Mouse (Mus musculus): ENCODE results near the gene Mxi1.

DNA sequence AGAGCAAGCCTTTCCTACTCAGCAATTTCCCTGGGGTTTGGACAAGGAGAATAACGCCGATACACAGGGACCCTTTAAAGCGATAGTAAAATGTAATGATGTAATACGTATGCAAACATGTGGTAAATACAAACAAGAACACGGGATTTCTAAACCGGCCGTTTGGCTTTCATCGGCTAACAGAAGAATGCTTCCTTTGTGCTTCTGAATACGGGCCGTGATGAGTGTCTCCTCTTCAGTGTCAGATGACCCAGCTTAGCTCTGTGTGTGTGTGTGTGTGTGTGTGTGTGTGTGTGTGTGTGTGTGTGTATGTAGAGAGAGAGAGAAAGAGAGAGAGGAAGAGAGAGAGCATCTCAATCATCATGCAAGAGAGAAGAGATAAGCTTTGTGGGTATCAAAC is 27.7 kb upstream of the Mxi1 start:
- no peak for TF ChIP-seq MAX (IDR thresholded peaks at IDR 0.05)
- TF ChIP-seq MYOD1 (IDR thresholded peaks at IDR 0.05; ENCODE audit: control insufficient read depth, insufficient read length, low read depth): no peak
